Mouse (Mus musculus): ENCODE results near the gene Krt8. TPM values are rescaled to one million over a fixed set of nuclear protein-coding genes. Genes with fewer than 3 reads are reported as not detected.

Gene Krt8
- total RNA-seq (2023): not detected

GRCm38 (mm10) chr15:102004189-102004588 is at the start of gene Krt8:
Gene Krt8 (minus strand): TSS chr15:102004482.

GRCm38 (mm10) chr15:102028040-102028439 is 23.8 kb upstream of the Krt8 start, which contains the start of gene Krt18:
Gene Krt18 (plus strand): TSS chr15:102028180.

DNA sequence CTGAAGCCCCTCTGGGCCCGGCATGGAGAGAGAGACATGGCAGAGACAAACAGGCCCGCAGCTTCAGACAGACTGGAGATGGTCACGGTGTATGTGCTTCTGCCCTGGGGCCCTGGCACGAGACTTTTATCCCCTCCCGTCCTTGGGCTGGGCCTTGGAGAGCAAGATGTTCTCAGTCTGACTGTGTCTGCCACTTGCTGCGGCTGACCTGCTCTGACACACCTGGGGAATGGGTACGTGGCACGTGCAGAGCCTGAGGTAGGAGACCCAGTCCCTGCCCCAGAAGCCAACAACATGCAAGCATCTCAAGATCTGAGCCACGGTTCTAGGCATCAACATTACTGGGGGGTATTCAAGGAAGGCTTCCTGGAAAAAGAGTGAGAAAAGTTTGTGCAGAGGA is 50.1 kb downstream of the Krt8 start, which contains the start of gene Krt78:
TSS of gene Krt78 (minus strand) at position 101 of the 400 bp plus-strand sequence.

Other genes with a start within 250 kb of the Krt8 start
- not detected for gene Krt72, start 218.0 kb downstream of the Krt8 start, total RNA-seq (2023)
- gene Krt73, start 202.1 kb downstream of the Krt8 start, total RNA-seq (2023): not detected
- gene Krt2, start 186.3 kb downstream of the Krt8 start, total RNA-seq (2023): not detected
- gene Krt1, start 153.7 kb downstream of the Krt8 start, total RNA-seq (2023): not detected
- not detected for gene Krt77, start 134.8 kb downstream of the Krt8 start, total RNA-seq (2023)
- not detected for gene Krt76, start 111.6 kb downstream of the Krt8 start, total RNA-seq (2023)
- not detected for gene Krt4, start 79.7 kb downstream of the Krt8 start, total RNA-seq (2023)
- not detected for gene Krt79, start 64.2 kb downstream of the Krt8 start, total RNA-seq (2023)
- not detected for gene Krt78, start 50.2 kb downstream of the Krt8 start, total RNA-seq (2023)
- gene Krt18, start 23.7 kb upstream of the Krt8 start, total RNA-seq (2023): not detected
- 100 to 1,000 TPM; 241 to 248 TPM for gene Eif4b, start 69.3 kb upstream of the Krt8 start, total RNA-seq (2023)
- under 1 TPM; 0.15 to 0.77 TPM for gene Tns2, start 95.9 kb upstream of the Krt8 start, total RNA-seq (2023)
- 10 to 100 TPM; 37.2 to 42.0 TPM for gene Spryd3, start 131.8 kb upstream of the Krt8 start, total RNA-seq (2023)
- not detected for gene Igfbp6, start 139.9 kb upstream of the Krt8 start, total RNA-seq (2023)
- gene Soat2, start 146.0 kb upstream of the Krt8 start, total RNA-seq (2023): under 1 TPM; 0.41 to 0.50 TPM
- 100 to 1,000 TPM; 146 to 149 TPM for gene Zfp740, start 198.8 kb upstream of the Krt8 start, total RNA-seq (2023)
- 10 to 100 TPM; 23.3 to 26.4 TPM for gene Csad, start 200.2 kb upstream of the Krt8 start, total RNA-seq (2023)
- 100 to 1,000 TPM; 229 to 246 TPM for gene Itgb7, start 227.5 kb upstream of the Krt8 start, total RNA-seq (2023)